Mouse (Mus musculus): ENCODE measurements at regions not wholly inside any gene's neighbourhood (a gene's known extent, or its start where the extent isn't known, plus 50 kb on each side); places are given as distances from the start of the nearest gene placed in this dataset.

DNA sequence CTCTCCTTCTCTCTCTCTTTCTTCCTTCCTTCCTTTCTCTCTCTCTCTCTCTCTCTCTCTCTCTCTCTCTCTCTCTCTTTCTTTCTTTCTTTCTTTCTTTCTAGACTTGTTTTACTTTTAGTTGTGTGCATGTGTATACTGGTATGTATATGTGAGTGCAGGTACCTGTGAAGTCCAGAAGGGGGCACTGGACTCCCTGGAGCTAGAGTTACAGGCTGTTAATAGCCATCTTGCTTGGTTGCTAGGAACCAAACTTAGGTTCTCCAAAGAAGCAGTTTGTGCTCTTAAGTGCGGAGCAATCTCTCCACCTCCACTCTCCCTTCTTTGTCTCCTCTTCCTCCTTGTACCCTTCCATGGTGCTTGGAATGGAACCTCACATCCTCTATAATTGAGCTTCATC is 77.2 kb downstream of the Gm10604 start:
- DNase-seq (ENCODE audit: low spot score) = no peak

DNA sequence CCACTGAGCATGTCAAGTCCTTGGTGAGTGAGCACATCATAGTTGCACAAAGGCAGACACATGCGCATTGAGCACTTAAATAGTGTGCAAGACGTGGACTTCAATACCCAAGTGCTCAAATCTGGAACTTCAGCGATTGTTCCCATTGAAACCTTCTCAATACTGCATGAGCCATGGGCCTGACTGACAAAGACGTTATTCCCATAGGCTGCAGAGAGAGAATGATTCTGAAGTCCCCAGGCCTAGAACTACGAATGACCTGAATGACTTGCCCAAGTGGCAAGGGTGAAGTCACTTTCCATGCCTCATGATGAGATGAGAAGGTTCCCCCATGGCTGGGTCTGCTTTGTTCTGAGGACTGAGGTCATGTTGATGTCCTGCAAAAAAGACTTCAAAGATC is 77.7 kb downstream of the Gm10604 start:
- no peak for DNase-seq (ENCODE audit: low spot score)

DNA sequence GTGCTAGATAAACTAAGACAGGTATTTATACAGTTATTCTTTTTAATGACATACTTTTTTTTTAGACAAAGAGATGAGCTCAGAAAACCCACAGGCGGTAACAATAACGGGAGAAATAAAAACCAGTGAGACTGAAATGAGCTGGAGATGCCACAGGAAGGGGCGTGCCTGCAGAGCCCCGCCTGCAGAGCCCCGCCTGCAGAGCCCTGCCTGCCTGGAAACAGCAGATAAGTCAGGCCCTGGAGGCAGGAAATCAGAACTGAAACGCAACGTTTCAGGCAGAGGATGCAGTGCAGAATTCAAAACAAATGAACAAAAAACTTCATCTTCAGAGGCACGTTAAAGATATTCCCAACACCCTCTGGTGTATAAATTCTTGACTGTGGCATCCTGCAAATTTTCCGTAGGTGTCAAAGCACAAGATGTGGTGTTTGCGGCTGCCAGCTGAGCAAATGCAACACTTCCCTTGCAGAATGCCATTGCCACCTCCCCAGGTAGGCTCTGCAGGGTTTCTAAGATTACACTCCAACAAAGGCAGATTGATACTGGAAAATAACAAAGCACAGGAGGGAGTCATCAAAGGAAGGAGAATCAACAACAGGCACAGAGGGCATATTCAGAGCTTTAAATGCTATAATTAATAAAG is 81.0 kb downstream of the Gm10604 start:
- DNase-seq (ENCODE audit: low spot score) = peak; percentile 45

DNA sequence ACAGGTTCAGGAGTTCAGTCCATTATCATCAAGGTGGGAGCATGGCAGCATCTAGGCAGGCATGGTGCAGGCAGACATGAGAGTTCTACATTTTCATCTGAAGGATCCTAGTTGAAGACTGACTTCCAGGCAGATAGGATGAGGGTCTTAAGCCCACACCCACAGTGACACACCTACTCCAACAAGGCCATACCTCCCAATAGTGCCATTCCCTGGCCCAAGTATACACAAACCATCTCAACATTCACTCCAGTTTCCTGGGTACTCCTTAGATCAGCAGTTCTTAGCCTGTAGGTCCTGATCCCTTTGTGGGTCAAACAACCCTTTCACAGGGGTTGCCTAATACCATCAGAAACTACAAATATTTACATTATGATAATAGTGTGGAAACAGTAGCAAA is 83.8 kb downstream of the Gm10604 start:
- no peak for DNase-seq (ENCODE audit: low spot score)

DNA sequence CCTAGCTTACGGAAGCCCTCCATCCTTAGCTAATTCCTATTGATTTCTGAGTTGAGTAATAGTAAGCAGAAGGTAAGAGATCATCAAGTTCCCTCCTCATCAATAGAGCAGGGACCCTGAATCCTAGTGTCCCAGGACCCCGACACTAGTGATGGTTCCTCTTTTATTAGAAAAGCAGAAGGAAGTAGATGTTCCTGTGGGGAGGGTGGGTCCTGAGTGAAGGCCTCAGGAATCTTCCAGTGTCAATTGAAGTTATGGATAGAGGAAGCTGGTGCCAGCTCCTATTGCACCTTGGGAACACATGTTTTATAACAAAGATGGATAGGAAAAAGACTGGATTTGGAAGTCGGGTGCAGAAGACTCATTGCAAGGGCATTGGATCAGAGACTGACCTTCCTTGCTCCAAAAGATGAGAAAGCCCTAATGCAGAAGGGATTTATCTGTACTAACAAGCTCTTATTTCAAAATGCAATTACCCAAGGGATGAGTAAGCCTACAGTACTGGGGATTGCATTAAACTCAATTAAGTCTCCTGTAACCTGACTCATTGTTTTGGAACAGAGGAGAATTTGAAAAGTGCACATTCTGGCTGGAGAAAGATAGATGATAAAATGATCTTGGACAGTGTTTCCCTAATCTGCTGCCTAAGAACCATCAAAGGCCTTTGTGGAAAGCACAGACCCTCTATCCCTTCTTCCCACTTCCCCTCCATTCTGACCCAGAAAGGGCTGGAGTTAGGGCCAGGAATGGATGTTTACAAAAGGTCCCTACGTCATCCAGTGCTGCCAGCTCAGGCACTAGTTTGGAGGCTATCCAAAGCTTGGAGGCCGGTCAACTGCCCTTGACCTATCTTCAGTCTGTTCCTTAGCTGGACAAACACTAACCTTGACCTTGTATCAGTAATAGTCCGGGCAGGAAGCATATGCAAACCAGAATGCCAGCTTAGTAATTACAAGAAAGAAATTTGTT is 84.9 kb downstream of the Gm10604 start:
- no peak for DNase-seq (ENCODE audit: low spot score)

DNA sequence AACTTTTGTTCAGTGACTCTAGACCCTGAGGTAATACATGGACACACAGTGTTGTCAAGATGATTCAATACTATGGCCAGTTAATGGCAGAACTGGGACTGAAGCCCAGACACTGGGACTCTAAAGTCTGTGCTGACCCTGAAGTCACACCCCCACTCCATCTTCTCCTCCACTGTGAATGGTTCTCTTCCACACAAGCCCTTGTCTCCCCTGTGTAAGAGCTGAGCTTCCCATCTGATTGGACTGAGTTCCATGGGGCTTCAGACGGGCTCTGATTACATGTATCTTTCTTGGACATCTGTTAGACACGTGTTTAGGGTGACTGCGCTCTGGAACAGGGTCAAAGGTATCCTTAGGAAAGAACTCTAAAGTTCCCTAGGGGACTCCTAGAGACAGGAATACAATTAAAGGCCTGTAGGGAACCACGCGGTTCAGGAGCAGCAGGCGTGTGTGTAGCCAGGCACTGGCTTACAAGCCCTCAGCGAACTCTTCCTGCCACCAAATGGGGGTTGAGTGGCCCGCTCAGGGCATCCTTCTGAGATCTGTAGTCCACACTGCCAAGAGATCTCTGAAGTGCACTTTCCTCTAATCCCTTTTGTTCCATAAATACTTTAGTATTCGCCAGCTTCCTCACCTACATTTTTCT is 87.4 kb downstream of the Gm10604 start:
- DNase-seq (ENCODE audit: low spot score) = no peak

DNA sequence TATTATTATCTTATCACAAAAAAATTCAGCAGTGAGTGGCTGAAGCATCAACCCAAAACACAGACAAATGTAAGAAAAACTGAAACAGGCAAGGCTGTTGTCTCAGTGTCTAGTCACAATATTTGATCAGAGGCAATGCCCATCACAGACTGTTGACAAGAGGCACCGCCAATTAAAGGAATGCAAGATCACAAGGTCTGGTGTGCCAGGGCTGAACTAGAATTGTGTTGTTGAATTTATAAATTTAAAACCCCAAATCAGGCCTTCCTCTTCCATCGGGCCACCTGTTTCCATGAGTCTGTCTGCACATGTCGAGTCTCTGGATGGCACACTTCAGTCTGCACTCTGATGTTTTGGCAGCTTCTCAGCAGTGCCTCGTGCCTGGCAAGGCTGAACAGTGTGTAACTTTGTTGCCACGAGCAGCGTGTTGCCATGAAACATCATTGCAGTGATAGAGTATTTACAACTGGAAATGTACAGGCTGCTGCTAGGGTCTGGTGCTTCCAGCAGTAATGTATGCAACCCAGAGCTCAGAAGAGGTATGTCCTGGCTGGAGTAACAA is 91.9 kb downstream of the Gm10604 start:
- no peak for DNase-seq (ENCODE audit: low spot score)

DNA sequence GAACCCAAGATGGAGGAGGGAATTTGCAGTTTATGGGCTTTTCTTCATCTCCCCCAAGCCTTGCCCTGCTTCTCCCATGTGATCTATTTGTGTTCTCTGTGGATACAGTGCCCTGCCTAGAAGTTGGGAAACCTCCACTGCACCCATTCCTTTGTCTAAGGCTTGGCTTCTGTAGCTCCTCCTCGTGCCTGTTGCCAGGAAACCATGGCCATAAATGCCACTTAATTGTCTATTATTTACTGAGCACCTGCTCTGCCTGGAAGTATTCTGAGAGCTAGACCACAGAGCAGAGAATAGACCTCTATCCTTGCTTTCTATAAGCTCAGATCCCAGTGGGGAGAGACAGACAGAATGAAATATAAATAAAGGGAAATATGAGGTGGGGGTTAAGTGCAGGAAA is 93.7 kb downstream of the Gm10604 start:
- no peak for DNase-seq (ENCODE audit: low spot score)

DNA sequence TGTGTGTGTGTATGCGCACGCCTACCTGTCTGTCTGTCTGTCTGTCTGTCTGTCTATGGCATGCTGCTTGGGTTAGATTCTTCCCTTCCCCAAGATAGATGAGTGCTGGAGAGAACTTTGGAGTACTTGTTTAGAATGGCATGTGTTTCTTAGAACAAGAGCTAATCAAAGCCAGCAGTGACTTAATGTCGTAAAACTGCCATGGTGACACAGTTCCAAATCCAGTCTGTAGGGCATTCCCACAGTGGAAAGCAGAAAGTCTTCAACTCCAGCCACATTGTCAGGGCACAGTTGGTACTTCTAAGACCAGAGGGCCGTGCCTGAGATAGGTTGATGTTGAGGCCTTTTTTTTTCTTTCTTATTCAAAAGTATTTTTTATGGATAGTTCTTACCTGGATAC is 95.6 kb downstream of the Gm10604 start:
- DNase-seq (ENCODE audit: low spot score) = no peak

DNA sequence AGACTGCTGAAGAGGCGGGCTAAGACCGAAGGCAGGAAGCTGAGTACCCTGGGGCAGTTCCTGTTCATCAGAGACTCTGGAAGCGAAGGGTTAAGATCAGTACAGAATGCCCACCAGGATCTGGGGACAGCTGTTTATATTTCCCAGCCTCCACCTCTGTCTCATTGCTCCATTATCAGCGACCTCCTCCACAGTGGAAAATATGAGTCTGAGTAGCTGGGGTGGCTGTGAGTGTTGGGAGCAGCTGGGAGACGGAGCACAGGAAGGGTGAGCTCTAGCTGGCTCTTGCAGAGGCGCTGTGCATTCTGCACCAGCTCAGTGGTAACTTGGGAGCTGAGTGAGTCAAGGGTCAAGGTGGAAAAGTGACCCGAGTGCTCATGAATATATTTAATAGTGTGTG is 96.2 kb downstream of the Gm10604 start:
- DNase-seq (ENCODE audit: low spot score) = no peak

DNA sequence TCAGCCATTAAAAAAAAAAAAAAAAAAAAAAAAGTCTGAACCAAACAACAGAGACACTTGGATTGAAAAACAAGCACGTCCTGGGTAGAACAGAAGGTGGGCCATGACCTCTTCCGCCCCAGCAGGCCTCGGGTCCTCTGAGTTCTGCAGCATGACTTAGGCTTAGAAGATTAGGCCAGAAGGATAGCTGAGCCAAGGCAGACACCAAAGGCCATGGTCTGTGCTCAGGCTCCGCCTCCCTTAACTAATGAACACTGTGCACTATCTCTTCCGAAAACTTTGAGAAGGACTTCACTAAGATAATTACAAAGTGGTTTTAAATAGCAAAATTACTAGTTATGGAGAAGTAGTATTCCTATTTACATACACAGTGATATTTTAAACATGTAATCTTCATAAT is 97.8 kb downstream of the Gm10604 start:
- no peak for DNase-seq (ENCODE audit: low spot score)

DNA sequence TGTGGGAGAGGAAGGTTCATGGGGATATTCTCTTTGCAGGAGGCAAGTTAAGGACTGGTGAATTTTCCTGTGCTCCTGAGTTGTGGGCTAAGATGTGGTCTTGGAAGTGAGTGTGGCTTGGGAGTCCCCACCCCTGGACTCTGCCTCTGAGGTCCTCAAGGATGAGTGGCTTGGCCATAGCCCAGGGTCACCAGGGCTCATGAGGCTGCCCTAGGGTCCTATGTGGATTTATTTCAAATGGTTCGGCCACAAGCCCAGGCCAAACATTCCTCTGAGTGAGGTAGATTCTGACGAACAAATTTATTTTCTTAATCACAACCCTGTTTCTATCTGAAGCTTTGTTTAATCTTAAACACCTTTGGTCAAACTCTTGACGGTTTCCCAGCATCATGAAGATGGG is 98.4 kb downstream of the Gm10604 start:
- DNase-seq (ENCODE audit: low spot score) = no peak

DNA sequence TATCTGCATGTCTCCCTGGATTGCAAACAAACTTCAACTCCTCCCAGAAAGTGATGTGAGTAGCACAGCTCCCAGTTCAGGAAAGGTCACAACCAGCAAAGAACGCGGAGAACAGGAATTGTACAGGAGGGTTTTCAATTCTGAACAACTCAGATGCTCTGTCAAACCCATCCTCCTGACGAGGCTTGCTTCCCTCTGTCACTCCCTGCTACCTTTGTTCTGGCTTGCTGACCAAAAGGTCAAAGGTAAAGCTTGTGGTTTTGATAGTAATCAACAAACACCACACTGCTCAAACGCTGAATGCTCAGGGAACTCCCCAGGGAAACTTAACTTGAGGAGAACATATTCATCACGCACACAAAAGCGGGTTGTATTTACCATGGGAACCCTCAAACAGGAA is 102.4 kb downstream of the Gm10604 start:
- DNase-seq (ENCODE audit: low spot score) = no peak

DNA sequence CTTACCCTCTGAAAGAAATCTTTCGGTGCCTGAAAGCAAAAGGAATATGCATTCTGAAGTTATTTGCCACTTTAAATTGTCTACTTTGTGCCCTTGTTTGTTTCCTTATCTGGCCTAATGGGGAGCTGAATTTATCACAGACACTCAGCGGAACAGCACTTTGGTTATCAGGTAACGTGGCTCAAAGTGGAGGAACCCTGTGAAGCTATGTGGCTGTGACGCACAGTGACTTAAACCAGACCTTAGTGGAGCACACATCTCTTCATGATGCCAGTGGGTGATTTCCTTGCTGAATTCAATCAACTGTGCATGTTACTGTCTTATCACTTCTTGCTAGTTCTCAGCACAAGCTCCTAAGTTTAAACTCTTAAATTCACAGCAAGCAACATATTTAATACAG is 103.1 kb downstream of the Gm10604 start:
- no peak for DNase-seq (ENCODE audit: low spot score)

DNA sequence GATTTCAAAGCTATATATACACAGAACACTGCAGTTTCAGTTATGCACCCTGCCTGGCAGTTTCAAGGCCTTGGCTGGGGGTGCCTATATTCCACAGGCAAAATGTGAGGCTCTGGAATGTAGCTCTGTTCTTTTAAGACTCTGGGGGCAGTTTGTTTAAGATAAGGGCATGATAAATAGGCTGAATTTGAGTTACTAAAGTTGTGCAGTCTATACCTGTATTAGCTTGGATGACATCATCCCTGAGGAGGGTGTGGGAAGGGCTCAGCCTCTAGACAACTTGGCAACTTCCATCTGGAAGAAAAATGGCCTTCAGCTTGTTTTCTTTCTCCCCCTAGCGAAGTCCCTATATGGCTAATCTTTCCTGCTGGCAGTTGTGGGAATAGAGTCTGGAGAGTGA is 105.1 kb downstream of the Gm10604 start:
- DNase-seq (ENCODE audit: low spot score) = no peak

DNA sequence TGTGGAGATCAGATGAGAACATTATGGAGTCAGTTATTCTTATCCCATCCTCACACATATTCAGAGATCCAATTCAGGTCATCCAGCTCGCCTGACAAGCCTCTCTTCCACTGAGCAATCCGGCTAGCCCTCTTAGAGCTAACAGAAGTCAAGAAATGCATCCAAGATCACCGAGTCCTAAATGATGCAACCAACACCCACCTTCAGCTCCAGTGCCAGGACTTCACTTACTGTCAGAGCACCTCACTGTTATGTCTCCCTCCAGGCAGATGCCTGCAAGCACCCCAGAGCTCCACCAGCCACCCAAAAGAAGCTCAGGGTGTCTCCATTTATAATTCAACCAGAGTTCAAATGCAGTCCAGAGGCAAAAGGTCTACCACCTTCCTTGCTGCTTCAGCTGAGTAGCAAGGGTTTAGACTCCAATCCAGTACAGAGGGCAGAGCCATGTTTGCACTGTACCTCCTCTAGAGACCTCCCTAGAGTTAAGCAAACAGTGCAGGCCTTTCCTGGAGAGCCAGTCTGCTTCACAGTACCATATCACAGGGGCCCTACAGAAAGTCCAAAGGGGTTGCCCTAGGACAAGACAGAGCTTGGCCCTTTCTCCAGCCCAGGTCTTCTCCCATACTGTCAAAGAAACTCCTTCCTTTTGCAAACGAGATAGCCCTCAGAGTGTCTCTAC is 106.3 kb downstream of the Gm10604 start:
- DNase-seq (ENCODE audit: low spot score) = no peak

DNA sequence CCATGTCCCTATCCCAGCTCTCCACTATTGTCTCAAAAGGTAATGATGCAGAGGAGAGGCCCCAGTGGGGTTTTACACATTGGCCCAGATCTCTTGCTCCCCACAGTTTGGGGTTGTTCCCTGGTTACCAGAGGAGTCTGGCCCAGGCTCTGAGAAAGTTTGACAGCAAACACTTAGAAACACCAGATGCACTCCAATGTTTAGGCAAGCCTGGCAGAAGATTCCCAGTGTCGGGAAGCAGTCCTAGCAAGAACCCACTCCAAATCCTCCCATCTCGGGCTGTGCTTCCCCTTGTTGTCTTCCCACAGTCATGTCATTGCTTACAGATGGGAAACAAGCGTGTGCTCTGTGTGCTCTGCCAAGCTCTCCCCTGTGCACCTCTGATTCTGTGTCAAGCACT is 109.0 kb downstream of the Gm10604 start:
- no peak for DNase-seq (ENCODE audit: low spot score)

DNA sequence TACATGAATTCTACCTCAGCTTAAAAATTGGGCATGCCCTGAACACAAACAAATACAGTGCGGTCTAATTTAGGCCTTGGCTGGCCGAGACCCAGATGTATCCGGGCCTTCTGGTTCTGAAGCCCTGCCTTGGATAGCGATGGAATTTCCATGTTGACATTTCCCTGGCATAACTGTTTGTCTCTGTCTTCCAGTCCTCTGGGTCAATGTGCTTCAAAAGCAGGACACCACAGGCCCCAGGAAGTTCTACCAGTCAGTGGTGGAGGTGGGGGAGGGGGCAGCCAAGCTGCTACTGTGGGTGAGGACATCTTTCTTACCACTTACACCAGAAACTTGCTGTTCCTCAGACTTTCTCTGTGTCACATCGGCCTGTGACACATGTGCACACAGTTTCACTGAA is 111.3 kb downstream of the Gm10604 start:
- no peak for DNase-seq (ENCODE audit: low spot score)

DNA sequence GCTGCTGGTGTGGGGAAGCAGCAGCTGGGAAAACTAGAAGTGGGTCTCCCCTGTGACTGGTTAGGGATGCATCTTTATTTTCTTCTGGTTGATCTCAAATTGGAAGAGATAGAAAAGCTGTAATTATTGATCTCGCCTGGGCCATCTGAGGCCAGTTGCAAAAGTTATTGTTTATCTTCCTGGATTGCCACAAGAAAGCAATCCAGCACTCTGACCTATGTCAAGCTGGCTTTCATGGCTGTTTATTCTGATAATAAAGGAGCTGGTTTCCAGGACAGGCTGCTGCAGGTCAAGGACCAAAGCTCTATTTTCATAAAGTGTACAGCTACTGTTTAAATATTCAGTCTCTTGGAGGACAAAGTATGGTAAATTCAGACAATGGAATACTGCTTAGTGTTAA is 112.5 kb downstream of the Gm10604 start:
- no peak for DNase-seq (ENCODE audit: low spot score)

All from c-Kit-positive CD71-positive TER-119-positive erythroid progenitor cells, embryonic 14.5 days (primary cell).